Mouse (Mus musculus): ENCODE measurements around the gene Matn1. TPM values are rescaled to one million over a fixed set of nuclear protein-coding genes. Genes with fewer than 3 reads are reported as not detected.
A peak's percentile ranks its signal among the peaks of the same experiment; 100 is the strongest.

The Matn1 gene
- total RNA-seq (2021), result under 1 TPM; 0.41 to 0.64 TPM
- long read RNA-seq, experiment 1, result 0 reads
- long read RNA-seq, experiment 2, result 0 reads

GRCm38 (mm10) chr4:130944112-130944511 lies at the start of gene Matn1:
Gene Matn1, plus strand, starts transcription at chr4:130944385.
- Histone ChIP-seq H3K27ac (no peak within 1 kb of the TSS), H3K4me3 (no peak within 1 kb of the TSS)
- no peak for TF ChIP-seq CTCF (conservative IDR thresholded peaks at IDR 0.05)
- DNase-seq (ENCODE audit: low spot score in 2 of 2), result no peak

GRCm38 (mm10) chr4:130895701-130896100 lies 48.5 kb upstream of the Matn1 start:
- Histone ChIP-seq H3K27ac (no peak overlapping the region), H3K4me3 (no peak overlapping the region)
- no peak for DNase-seq (ENCODE audit: low spot score in 2 of 2)
- no peak for TF ChIP-seq CTCF (conservative IDR thresholded peaks at IDR 0.05)

- peak in 1 of 2 experiments; percentile 56 for DNase-seq (ENCODE audit: low spot score in 2 of 2)
- TF ChIP-seq CTCF (conservative IDR thresholded peaks at IDR 0.05), result peak; percentile 73
- no peak overlapping the region for H3K27ac ChIP-seq
- H3K4me3 ChIP-seq, result no peak overlapping the region
Observed at GRCm38 (mm10) chr4:130896372-130896771, 47.8 kb upstream of the Matn1 start.

GRCm38 (mm10) chr4:130899383-130899781 lies 44.8 kb upstream of the Matn1 start:
- DNase-seq (ENCODE audit: low spot score in 2 of 2), result no peak
- no peak overlapping the region for H3K27ac ChIP-seq
- H3K4me3 ChIP-seq, result no peak overlapping the region
- TF ChIP-seq CTCF (conservative IDR thresholded peaks at IDR 0.05), result no peak

- Histone ChIP-seq H3K4me3 (no peak overlapping the region), H3K27ac (no peak overlapping the region)
- TF ChIP-seq CTCF (conservative IDR thresholded peaks at IDR 0.05), result no peak
- no peak for DNase-seq (ENCODE audit: low spot score in 2 of 2)
Observed at GRCm38 (mm10) chr4:130899782-130900427, 44.3 kb upstream of the Matn1 start.

GRCm38 (mm10) chr4:130900746-130901145 lies 43.4 kb upstream of the Matn1 start:
- no peak overlapping the region for H3K4me3 ChIP-seq
- no peak for DNase-seq (ENCODE audit: low spot score in 2 of 2)
- H3K27ac ChIP-seq, result no peak overlapping the region
- TF ChIP-seq CTCF (conservative IDR thresholded peaks at IDR 0.05), result no peak

- TF ChIP-seq CTCF (conservative IDR thresholded peaks at IDR 0.05), result no peak
- no peak for DNase-seq (ENCODE audit: low spot score in 2 of 2)
- Histone ChIP-seq H3K27ac (no peak overlapping the region), H3K4me3 (no peak overlapping the region)
Observed at GRCm38 (mm10) chr4:130902289-130902781, 41.9 kb upstream of the Matn1 start.

- no peak for DNase-seq (ENCODE audit: low spot score in 2 of 2)
Observed at GRCm38 (mm10) chr4:130905025-130905424, 39.2 kb upstream of the Matn1 start.

GRCm38 (mm10) chr4:130905882-130906281 lies 38.3 kb upstream of the Matn1 start:
- DNase-seq (ENCODE audit: low spot score in 2 of 2), result no peak
- TF ChIP-seq CTCF (conservative IDR thresholded peaks at IDR 0.05), result no peak
- Histone ChIP-seq H3K27ac (no peak overlapping the region), H3K4me3 (no peak overlapping the region)

More at GRCm38 (mm10) chr4:130905025-130905424, 39.2 kb upstream of the Matn1 start:
- H3K4me3 ChIP-seq, result no peak overlapping the region
- TF ChIP-seq CTCF (conservative IDR thresholded peaks at IDR 0.05), result no peak
- H3K27ac ChIP-seq, result no peak overlapping the region

- peak in 1 of 2 experiments; percentile 25 for DNase-seq (ENCODE audit: low spot score in 2 of 2)
- 0 out of 2 replicates have a peak, but pooled peaks have one; percentile 22 for TF ChIP-seq CTCF (conservative IDR thresholded peaks at IDR 0.05)
- Histone ChIP-seq H3K4me3 (no peak overlapping the region), H3K27ac (no peak overlapping the region)
Observed at GRCm38 (mm10) chr4:130906296-130906695, 37.9 kb upstream of the Matn1 start.

- DNase-seq (ENCODE audit: low spot score in 2 of 2), result no peak
- Histone ChIP-seq H3K4me3 (no peak overlapping the region), H3K27ac (no peak overlapping the region)
Observed at GRCm38 (mm10) chr4:130907200-130908069, 36.8 kb upstream of the Matn1 start.

GRCm38 (mm10) chr4:130908133-130908532 lies 36.1 kb upstream of the Matn1 start:
- no peak for TF ChIP-seq CTCF (conservative IDR thresholded peaks at IDR 0.05)
- Histone ChIP-seq H3K27ac (peak overlapping the region; percentile 74; the same call in 1 of the 2 replicates), H3K4me3 (no peak overlapping the region)
- no peak for DNase-seq (ENCODE audit: low spot score in 2 of 2)

More at GRCm38 (mm10) chr4:130907200-130908069, 36.8 kb upstream of the Matn1 start:
- TF ChIP-seq CTCF (conservative IDR thresholded peaks at IDR 0.05), result no peak
